Mouse (Mus musculus): ENCODE measurements at regions not wholly inside any gene's neighbourhood (a gene's known extent, or its start where the extent isn't known, plus 50 kb on each side); places are given as distances from the start of the nearest gene placed in this dataset.
A peak's percentile ranks its signal among the peaks of the same experiment; 100 is the strongest.
"Not testable (repeated sequence)": the region's sequence is repeated elsewhere in the genome, so short reads cannot be mapped to it uniquely, and the experiment has no call there.

- Histone ChIP-seq H3K27ac (ENCODE audit: low read length) (no peak overlapping the region), H3K4me1 (ENCODE audit: control insufficient read depth, insufficient read depth, low read length) (no peaks in the 10 kb centered on the region), H3K36me3 (ENCODE audit: control insufficient read depth, insufficient read depth) (no peaks in the 10 kb centered on the region), H3K4me3 (ENCODE audit: low read length) (no peak overlapping the region), H3K9me3 (replicated peaks; ENCODE audit: control insufficient read depth, low read length) (no peaks in the 10 kb centered on the region), H3K27me3 (ENCODE audit: control insufficient read depth, insufficient read depth, low read length) (no peaks in the 10 kb centered on the region), H3K4me2 (ENCODE audit: low read depth, low read length) (no peak overlapping the region), H3K9ac (ENCODE audit: low read length) (no peak overlapping the region)
- ATAC-seq (replicated peaks; ENCODE audit: extremely low read depth, insufficient read depth, low FRiP score), result no peak
- 42% methylated on average over 6 of the region's 6 CpGs for WGBS
Observed at GRCm38 (mm10) chr15:89730320-89730719, 111.3 kb downstream of the Syt10 start.

- peak overlapping the region; percentile 32; the same call in 1 of the 2 replicates for H3K4me2 ChIP-seq (ENCODE audit: low read depth, low read length)
- no peaks in the 10 kb centered on the region for H3K27me3 ChIP-seq (ENCODE audit: control insufficient read depth, insufficient read depth, low read length)
- peak overlapping the region; percentile 6 for H3K4me3 ChIP-seq (ENCODE audit: low read length)
- no peaks in the 10 kb centered on the region for H3K36me3 ChIP-seq (ENCODE audit: control insufficient read depth, insufficient read depth)
- no peaks in the 10 kb centered on the region for H3K4me1 ChIP-seq (ENCODE audit: control insufficient read depth, insufficient read depth, low read length)
- no peaks in the 10 kb centered on the region for H3K9me3 ChIP-seq (replicated peaks; ENCODE audit: control insufficient read depth, low read length)
- WGBS, result 56% methylated on average over 12 of the region's 12 CpGs
- no peak overlapping the region for H3K9ac ChIP-seq (ENCODE audit: low read length)
- H3K27ac ChIP-seq (ENCODE audit: low read length), result no peak overlapping the region
- ATAC-seq (replicated peaks; ENCODE audit: extremely low read depth, insufficient read depth, low FRiP score), result no peak
Observed at GRCm38 (mm10) chr15:89724356-89724755, 117.3 kb downstream of the Syt10 start.

DNA sequence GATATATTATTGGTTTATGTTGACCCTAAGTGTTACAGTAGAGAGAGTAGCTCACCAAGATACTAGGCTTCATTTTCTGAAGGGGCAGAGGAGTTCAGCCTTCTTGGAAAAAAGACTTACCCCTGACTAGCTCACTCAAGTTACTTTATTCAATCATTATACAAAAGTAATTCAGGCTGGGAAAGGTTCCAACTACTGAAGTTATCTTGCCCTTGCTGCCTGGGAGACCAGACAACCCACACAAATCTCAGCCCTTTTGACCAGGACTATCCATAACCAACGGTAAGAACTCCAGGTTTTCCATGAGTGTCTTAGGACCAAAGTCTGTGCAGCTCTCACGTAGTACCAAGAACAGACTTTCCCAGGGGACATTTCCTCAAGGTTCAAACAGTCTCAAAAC is 105.5 kb upstream of the Rabl2 start:
- no peak overlapping the region for H3K9ac ChIP-seq (ENCODE audit: low read length)
- 57% methylated on average over 2 of the region's 2 CpGs for WGBS
- H3K4me2 ChIP-seq (ENCODE audit: low read depth, low read length), result no peak overlapping the region
- no peak overlapping the region for H3K4me3 ChIP-seq (ENCODE audit: low read length)
- no peak overlapping the region for H3K27ac ChIP-seq (ENCODE audit: low read length)
- ATAC-seq (replicated peaks; ENCODE audit: extremely low read depth, insufficient read depth, low FRiP score), result no peak
- no peaks in the 10 kb centered on the region for H3K4me1 ChIP-seq (ENCODE audit: control insufficient read depth, insufficient read depth, low read length)
- H3K36me3 ChIP-seq (ENCODE audit: control insufficient read depth, insufficient read depth), result no peaks in the 10 kb centered on the region
- no peaks in the 10 kb centered on the region; the same call in 1 of the 2 replicates for H3K9me3 ChIP-seq (replicated peaks; ENCODE audit: control insufficient read depth, low read length)
- H3K27me3 ChIP-seq (ENCODE audit: control insufficient read depth, insufficient read depth, low read length), result no peaks in the 10 kb centered on the region

DNA sequence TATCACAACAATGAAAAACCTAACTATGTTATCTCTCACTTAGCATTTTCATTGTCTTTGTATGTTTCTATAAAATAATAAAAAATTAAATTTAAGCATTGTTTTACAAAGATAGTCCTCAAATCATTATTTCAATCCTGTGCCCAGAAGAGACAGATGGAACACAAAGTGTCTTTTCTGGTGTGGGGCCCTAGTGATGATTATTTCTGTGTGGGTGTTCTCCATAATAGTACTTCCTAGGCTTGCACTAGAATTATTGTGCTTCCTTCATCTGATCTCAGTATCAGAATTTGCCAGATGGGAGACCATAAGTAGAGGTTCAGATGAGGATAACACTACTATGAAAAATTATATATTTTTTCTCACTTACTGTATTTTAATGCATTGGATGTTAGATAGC is 84.6 kb upstream of the Rabl2 start:
- Histone ChIP-seq H3K27ac (ENCODE audit: low read length) (no peak overlapping the region), H3K9me3 (replicated peaks; ENCODE audit: control insufficient read depth, low read length) (no peaks in the 10 kb centered on the region), H3K4me2 (ENCODE audit: low read depth, low read length) (no peak overlapping the region), H3K36me3 (ENCODE audit: control insufficient read depth, insufficient read depth) (no peaks in the 10 kb centered on the region), H3K4me3 (ENCODE audit: low read length) (no peak overlapping the region), H3K9ac (ENCODE audit: low read length) (no peak overlapping the region), H3K4me1 (ENCODE audit: control insufficient read depth, insufficient read depth, low read length) (no peaks in the 10 kb centered on the region), H3K27me3 (ENCODE audit: control insufficient read depth, insufficient read depth, low read length) (no peaks in the 10 kb centered on the region)
- no peak for ATAC-seq (replicated peaks; ENCODE audit: extremely low read depth, insufficient read depth, low FRiP score)

DNA sequence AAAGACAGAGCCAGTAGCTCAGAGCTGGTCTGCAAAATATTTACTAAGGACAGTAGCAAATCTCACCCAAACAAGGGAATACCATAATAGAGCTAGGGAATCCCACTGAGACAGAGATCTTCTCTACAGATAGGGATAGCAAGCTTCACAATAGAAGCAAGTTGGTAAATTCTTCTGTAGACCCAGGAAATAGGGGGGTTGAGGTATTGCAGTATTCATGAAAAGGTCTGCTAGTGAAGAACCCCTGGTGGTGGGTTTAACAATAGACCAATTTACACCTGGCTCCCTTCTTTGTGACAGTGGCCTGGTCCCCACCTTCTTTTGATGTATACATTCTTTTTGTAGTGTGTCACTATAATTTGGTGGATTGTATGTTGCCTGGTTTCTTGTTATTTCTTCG is 64.8 kb upstream of the Rabl2 start:
- 81% methylated on average over 1 of the region's 1 CpGs for WGBS
- ATAC-seq (replicated peaks; ENCODE audit: extremely low read depth, insufficient read depth, low FRiP score); H3K9ac ChIP-seq (ENCODE audit: low read length); H3K27me3 ChIP-seq (ENCODE audit: control insufficient read depth, insufficient read depth, low read length); H3K4me1 ChIP-seq (ENCODE audit: control insufficient read depth, insufficient read depth, low read length); H3K36me3 ChIP-seq (ENCODE audit: control insufficient read depth, insufficient read depth); H3K4me3 ChIP-seq (ENCODE audit: low read length); H3K27ac ChIP-seq (ENCODE audit: low read length); H3K4me2 ChIP-seq (ENCODE audit: low read depth, low read length); H3K9me3 ChIP-seq (replicated peaks; ENCODE audit: control insufficient read depth, low read length): not testable (repeated sequence)

Measured in heart, embryonic 16.5 days (tissue).